Mouse (Mus musculus): ENCODE results near the gene Actl11. TPM values are rescaled to one million over a fixed set of nuclear protein-coding genes. Genes with fewer than 3 reads are reported as not detected.

The Actl11 gene
- polyA plus RNA-seq, 1 experiment from 2014 or later = not detected

DNA sequence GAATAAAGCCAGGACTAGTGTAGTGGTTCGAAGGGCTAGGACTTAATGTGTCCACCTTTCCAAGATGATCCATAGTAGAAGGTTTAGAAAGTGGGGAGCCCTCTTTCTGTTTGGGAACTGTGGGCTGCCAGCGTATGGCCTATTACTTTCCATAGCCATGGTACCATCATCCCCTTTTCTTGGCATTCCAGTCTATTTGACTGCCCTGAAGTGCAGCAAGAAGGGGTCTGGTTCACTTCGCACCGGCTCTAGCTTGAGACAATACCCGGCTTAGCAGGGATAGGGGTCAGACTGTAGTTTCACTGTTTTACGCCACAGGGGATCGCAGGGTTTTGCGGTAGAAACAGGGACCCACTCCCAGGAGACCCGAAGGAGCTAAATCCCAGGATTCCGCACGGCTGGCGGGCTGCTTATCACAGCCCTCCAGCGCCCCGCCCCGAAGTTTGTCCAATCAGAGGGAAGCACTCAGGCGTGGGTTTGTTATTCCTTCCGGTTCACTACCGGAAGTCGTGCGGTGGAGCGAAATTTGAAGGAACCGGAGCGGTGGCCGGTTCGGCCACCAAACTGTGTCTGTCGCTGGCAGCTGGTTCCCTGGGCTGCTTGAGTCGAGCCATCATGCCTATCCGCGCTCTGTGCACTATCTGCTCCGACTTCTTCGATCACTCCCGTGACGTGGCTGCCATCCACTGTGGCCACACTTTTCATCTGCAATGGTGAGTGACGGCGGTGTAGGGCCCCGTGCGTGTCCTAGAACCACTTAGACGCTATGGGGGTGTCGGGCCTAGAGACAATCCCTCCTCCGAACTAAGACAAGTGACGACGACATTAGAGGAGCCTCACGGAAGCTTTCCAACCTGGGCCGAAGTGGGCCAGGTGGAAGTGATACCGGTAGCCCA is 22.4 kb downstream of the Actl11 start:
- WGBS = 10% methylated on average over 45 of the region's 45 CpGs
- TF ChIP-seq EP300 (IDR thresholded peaks at IDR 0.05) = no peak; the same call in 1 of the 2 replicates
- no peak for TF ChIP-seq CTCF (IDR thresholded peaks at IDR 0.05)
- Histone ChIP-seq H3K27ac (ENCODE audit: low read length) (0 out of 2 replicates have a peak overlapping the region, but pooled peaks have one; percentile 28), H3K27me3 (replicated peaks; ENCODE audit: insufficient read depth, low read length) (no peaks in the 10 kb centered on the region), H3K4me2 (replicated peaks; ENCODE audit: low read depth, low read length) (peak overlapping the region; percentile 88), H3K4me3 (ENCODE audit: low read depth, low read length) (peak overlapping the region; percentile 57), H3K9me3 (ENCODE audit: low read length) (no peaks in the 10 kb centered on the region), H3K36me3 (ENCODE audit: insufficient read depth, low read length) (no peaks in the 10 kb centered on the region), H3K9ac (replicated peaks; ENCODE audit: low read depth) (peak overlapping the region; percentile 24), H3K4me1 (ENCODE audit: insufficient read depth, low read depth, low read length) (no peaks in the 10 kb centered on the region; the same call in 1 of the 2 replicates)
- DNase-seq (ENCODE audit: low spot score) (peak; percentile 94), ATAC-seq (peak; percentile 97)

DNA sequence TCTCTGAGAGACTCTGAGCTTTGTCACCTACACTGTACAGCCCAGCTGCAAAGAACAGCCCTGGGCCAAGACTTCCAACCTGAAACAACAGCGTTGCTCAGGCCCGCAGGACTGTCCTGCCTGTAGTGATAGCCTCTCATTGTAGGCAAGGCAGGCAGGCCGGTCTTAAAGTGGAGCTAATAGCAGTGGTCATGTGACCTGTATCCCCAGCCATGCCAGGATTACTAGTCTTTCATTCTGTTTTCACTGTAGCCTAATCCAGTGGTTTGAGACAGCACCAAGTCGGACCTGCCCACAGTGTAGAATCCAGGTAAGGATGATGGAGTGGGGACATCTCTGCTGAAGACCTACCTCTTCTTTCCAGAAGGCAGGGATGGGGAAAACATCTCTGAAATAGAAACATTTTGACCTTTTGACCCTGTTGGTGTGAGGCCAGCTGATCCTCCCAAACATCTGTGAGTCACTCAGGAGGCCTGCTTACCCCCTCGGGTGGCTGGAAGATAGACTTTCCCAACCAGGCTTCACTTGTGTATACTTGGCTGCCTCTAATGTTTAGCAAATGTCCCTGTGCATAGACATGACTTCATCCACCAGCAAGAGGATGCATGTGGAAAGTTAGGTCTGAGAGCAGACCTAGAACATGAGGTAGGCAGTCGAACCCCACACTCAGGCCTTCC is 27.5 kb downstream of the Actl11 start:
- H3K36me3 ChIP-seq (ENCODE audit: insufficient read depth, low read length) = no peaks in the 10 kb centered on the region
- no peak overlapping the region for H3K9ac ChIP-seq (replicated peaks; ENCODE audit: low read depth)
- 76% methylated on average over 6 of the region's 6 CpGs for WGBS
- no peaks in the 10 kb centered on the region for H3K9me3 ChIP-seq (ENCODE audit: low read length)
- no peak overlapping the region for H3K27ac ChIP-seq (ENCODE audit: low read length)
- H3K4me2 ChIP-seq (replicated peaks; ENCODE audit: low read depth, low read length) = no peak overlapping the region
- ATAC-seq = peak; percentile 75
- TF ChIP-seq CTCF (IDR thresholded peaks at IDR 0.05) = no peak
- TF ChIP-seq EP300 (IDR thresholded peaks at IDR 0.05) = no peak
- H3K27me3 ChIP-seq (replicated peaks; ENCODE audit: insufficient read depth, low read length) = no peaks in the 10 kb centered on the region
- H3K4me1 ChIP-seq (ENCODE audit: insufficient read depth, low read depth, low read length) = no peaks in the 10 kb centered on the region
- no peak overlapping the region for H3K4me3 ChIP-seq (ENCODE audit: low read depth, low read length)
- DNase-seq (ENCODE audit: low spot score) = peak; percentile 46

DNA sequence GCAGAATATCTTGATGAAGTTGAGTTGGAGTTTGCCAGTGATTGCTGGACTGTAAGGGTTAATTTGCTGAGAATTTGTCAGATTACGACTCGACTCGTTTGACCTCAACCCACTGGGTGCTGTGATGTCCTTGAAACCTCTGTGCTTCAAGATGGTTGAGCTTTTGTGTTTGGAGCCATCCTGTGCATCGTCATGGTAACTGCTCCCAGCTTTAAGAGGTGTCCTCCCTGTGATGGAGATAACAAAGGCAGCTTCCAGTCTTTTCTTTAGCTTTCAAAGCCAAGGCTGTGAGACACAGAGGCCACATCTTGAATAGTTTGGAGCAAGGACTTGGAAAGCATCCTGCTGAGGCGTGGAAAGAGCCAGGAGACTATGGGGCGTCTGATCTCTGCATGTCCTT is 28.9 kb downstream of the Actl11 start:
- ATAC-seq (no peak), DNase-seq (ENCODE audit: low spot score) (no peak)
- Histone ChIP-seq H3K9ac (replicated peaks; ENCODE audit: low read depth) (no peak overlapping the region), H3K9me3 (ENCODE audit: low read length) (no peaks in the 10 kb centered on the region), H3K4me3 (ENCODE audit: low read depth, low read length) (no peak overlapping the region), H3K36me3 (ENCODE audit: insufficient read depth, low read length) (no peaks in the 10 kb centered on the region), H3K27me3 (replicated peaks; ENCODE audit: insufficient read depth, low read length) (no peaks in the 10 kb centered on the region), H3K4me1 (ENCODE audit: insufficient read depth, low read depth, low read length) (no peaks in the 10 kb centered on the region), H3K27ac (ENCODE audit: low read length) (no peak overlapping the region), H3K4me2 (replicated peaks; ENCODE audit: low read depth, low read length) (no peak overlapping the region)
- TF ChIP-seq EP300 (IDR thresholded peaks at IDR 0.05) (no peak), CTCF (IDR thresholded peaks at IDR 0.05) (no peak)
- WGBS = 61% methylated on average over 6 of the region's 6 CpGs

DNA sequence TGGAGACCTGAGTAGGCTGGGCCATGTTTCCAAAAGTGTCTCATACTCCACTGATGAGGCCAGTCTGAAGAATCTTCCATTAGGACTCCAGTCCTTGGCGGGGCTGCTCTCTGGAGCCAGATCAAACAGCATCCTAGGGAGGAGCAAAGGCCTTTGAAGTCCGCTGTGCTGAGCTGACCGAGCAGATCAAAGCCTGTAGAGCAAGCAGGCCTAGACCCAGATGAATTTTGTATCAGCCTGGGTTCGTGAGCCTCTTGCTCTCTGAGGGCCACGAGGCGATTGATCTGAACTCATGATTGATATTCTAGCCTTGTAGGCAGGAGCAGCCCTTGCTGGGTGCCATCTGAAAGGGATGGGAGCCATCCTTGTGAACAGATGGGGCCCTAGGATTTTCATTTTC is 31.6 kb downstream of the Actl11 start:
- Histone ChIP-seq H3K27me3 (replicated peaks; ENCODE audit: insufficient read depth, low read length) (no peaks in the 10 kb centered on the region), H3K9me3 (ENCODE audit: low read length) (no peaks in the 10 kb centered on the region), H3K9ac (replicated peaks; ENCODE audit: low read depth) (no peak overlapping the region), H3K4me3 (ENCODE audit: low read depth, low read length) (no peak overlapping the region), H3K27ac (ENCODE audit: low read length) (no peak overlapping the region), H3K4me1 (ENCODE audit: insufficient read depth, low read depth, low read length) (no peaks in the 10 kb centered on the region), H3K36me3 (ENCODE audit: insufficient read depth, low read length) (no peaks in the 10 kb centered on the region), H3K4me2 (replicated peaks; ENCODE audit: low read depth, low read length) (no peak overlapping the region)
- DNase-seq (ENCODE audit: low spot score) (no peak), ATAC-seq (peak; percentile 16; the same call in 1 of the 2 replicates)
- no peak for TF ChIP-seq CTCF (IDR thresholded peaks at IDR 0.05)
- no peak for TF ChIP-seq EP300 (IDR thresholded peaks at IDR 0.05)
- 50% methylated on average over 6 of the region's 6 CpGs for WGBS

DNA sequence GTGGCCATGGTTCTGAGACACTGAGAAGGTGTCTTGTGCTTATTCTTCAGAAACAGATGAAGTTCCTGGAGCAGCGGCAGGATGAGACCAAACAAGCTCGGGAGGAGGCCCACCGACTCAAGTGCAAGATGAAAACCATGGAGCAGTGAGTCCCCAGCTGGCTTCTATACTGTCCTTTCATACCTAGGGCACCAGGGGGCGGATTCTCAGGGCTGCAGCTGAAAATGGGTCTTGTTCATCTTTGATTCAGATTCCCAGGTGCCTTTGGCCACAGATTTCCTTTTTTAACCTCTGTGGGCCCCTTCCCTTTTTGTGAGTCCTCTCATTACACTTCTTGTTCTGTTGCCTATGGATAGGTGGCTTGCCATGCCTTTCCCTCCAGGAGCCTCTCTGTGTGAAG is 32.7 kb downstream of the Actl11 start:
- H3K36me3 ChIP-seq (ENCODE audit: insufficient read depth, low read length) = no peaks in the 10 kb centered on the region
- ATAC-seq = no peak

DNA sequence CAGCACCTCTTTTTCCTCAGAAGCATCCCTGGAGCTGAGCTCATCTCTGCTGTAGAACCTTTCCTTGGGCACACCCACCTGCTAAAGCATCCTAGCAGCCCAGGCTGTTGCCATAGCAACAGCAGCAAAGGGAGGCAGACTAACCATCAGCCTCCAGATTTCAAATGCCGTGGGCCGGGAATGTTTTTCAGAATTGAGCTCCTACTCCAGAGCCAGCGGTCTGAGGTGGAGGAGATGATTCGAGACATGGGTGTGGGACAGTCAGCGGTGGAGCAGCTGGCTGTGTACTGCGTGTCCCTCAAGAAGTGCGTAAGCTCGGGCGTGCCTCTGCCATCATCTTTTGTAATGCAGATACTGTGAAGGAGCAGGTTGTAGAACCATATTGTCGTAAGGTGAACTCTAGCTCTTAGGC is 33.1 kb downstream of the Actl11 start:
- no peak overlapping the region for H3K9ac ChIP-seq (replicated peaks; ENCODE audit: low read depth)
- no peaks in the 10 kb centered on the region for H3K9me3 ChIP-seq (ENCODE audit: low read length)
- WGBS = 87% methylated on average over 10 of the region's 10 CpGs
- DNase-seq (ENCODE audit: low spot score) (no peak), ATAC-seq (no peak)
- no peaks in the 10 kb centered on the region for H3K4me1 ChIP-seq (ENCODE audit: insufficient read depth, low read depth, low read length)
- H3K36me3 ChIP-seq (ENCODE audit: insufficient read depth, low read length) = no peaks in the 10 kb centered on the region
- no peak for TF ChIP-seq EP300 (IDR thresholded peaks at IDR 0.05)
- TF ChIP-seq CTCF (IDR thresholded peaks at IDR 0.05) = no peak
- H3K27ac ChIP-seq (ENCODE audit: low read length) = no peak overlapping the region
- H3K4me3 ChIP-seq (ENCODE audit: low read depth, low read length) = no peak overlapping the region
- no peaks in the 10 kb centered on the region for H3K27me3 ChIP-seq (replicated peaks; ENCODE audit: insufficient read depth, low read length)
- H3K4me2 ChIP-seq (replicated peaks; ENCODE audit: low read depth, low read length) = no peak overlapping the region

More for the DNA sequence above, 32.7 kb downstream of the Actl11 start:
- TF ChIP-seq CTCF (IDR thresholded peaks at IDR 0.05) = peak; percentile 51
- no peak for TF ChIP-seq EP300 (IDR thresholded peaks at IDR 0.05)
- Histone ChIP-seq H3K9me3 (ENCODE audit: low read length) (no peaks in the 10 kb centered on the region), H3K4me2 (replicated peaks; ENCODE audit: low read depth, low read length) (no peak overlapping the region), H3K27ac (ENCODE audit: low read length) (no peak overlapping the region), H3K27me3 (replicated peaks; ENCODE audit: insufficient read depth, low read length) (no peaks in the 10 kb centered on the region), H3K9ac (replicated peaks; ENCODE audit: low read depth) (no peak overlapping the region), H3K4me3 (ENCODE audit: low read depth, low read length) (no peak overlapping the region), H3K4me1 (ENCODE audit: insufficient read depth, low read depth, low read length) (no peaks in the 10 kb centered on the region)
- WGBS = 87% methylated on average over 4 of the region's 4 CpGs
- no peak for DNase-seq (ENCODE audit: low spot score)
